Mouse (Mus musculus): Measurements from ENCODE around the gene Alox8. TPM values are rescaled to one million over a fixed set of nuclear protein-coding genes. Genes with fewer than 3 reads are reported as not detected.

Alox8 gene
- polyA plus RNA-seq, 1 experiment = 0.05 TPM

- no peaks in the 10 kb centered on the region for H3K27me3 ChIP-seq (ENCODE audit: control insufficient read depth, insufficient read depth, low read length)
Measured at GRCm38 (mm10) chr11:69230420-69230819, 32.8 kb upstream of the Alox8 start.

GRCm38 (mm10) chr11:69225715-69226114, 28.1 kb upstream of the Alox8 start:
- no peak overlapping the region for H3K27ac ChIP-seq (ENCODE audit: control insufficient read depth, insufficient read depth, low read depth, low read length)
- no peaks in the 10 kb centered on the region for H3K36me3 ChIP-seq (ENCODE audit: control insufficient read depth, insufficient read depth, low read length)
- peaks cover 2% of the 10 kb centered on the region for H3K4me1 ChIP-seq (ENCODE audit: control insufficient read depth, insufficient read depth, low read length)
- no peak overlapping the region for H3K4me3 ChIP-seq (ENCODE audit: control insufficient read depth, low read depth, low read length)
- TF ChIP-seq POLR2A (IDR thresholded peaks at IDR 0.05; ENCODE audit: control insufficient read depth, low read depth, low read length) (no peak), CTCF (IDR thresholded peaks at IDR 0.05; ENCODE audit: control insufficient read depth, insufficient read depth, insufficient replicate concordance, low read depth, low read length) (no peak)
- no peaks in the 10 kb centered on the region for H3K27me3 ChIP-seq (ENCODE audit: control insufficient read depth, insufficient read depth, low read length)

More at GRCm38 (mm10) chr11:69230420-69230819, 32.8 kb upstream of the Alox8 start:
- Histone ChIP-seq H3K27ac (ENCODE audit: control insufficient read depth, insufficient read depth, low read depth, low read length) (no peak overlapping the region), H3K36me3 (ENCODE audit: control insufficient read depth, insufficient read depth, low read length) (no peaks in the 10 kb centered on the region), H3K4me3 (ENCODE audit: control insufficient read depth, low read depth, low read length) (no peak overlapping the region), H3K4me1 (ENCODE audit: control insufficient read depth, insufficient read depth, low read length) (peaks cover 5% of the 10 kb centered on the region; the same call in 1 of the 2 replicates)
- TF ChIP-seq POLR2A (IDR thresholded peaks at IDR 0.05; ENCODE audit: control insufficient read depth, low read depth, low read length) = no peak
- no peak for TF ChIP-seq CTCF (IDR thresholded peaks at IDR 0.05; ENCODE audit: control insufficient read depth, insufficient read depth, insufficient replicate concordance, low read depth, low read length)

DNA sequence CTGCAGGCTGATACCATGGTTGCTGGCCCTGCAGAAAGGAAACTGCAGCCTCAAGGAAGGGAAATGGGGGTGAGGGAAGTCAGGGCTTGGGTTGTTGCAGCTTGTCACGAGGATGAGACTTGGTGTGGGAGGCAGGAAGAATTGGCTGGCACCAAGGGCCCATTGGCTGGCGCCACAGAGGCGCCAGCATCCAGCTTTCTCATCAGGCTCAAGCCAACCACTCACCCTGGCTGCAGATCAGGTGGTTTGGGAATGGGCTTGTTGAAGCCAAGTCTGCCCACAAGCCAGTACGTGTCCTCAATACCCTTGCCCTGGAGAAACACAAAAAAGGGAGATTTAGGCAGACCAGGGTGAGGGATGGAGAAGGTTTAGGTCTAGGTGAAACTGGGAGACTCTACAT, 25.5 kb upstream of the Alox8 start:
- Histone ChIP-seq H3K36me3 (ENCODE audit: control insufficient read depth, insufficient read depth, low read length) (no peaks in the 10 kb centered on the region), H3K27me3 (ENCODE audit: control insufficient read depth, insufficient read depth, low read length) (no peaks in the 10 kb centered on the region), H3K4me3 (ENCODE audit: control insufficient read depth, low read depth, low read length) (no peak overlapping the region), H3K4me1 (ENCODE audit: control insufficient read depth, insufficient read depth, low read length) (peaks cover 2% of the 10 kb centered on the region), H3K27ac (ENCODE audit: control insufficient read depth, insufficient read depth, low read depth, low read length) (no peak overlapping the region)
- TF ChIP-seq POLR2A (IDR thresholded peaks at IDR 0.05; ENCODE audit: control insufficient read depth, low read depth, low read length) (no peak), CTCF (IDR thresholded peaks at IDR 0.05; ENCODE audit: control insufficient read depth, insufficient read depth, insufficient replicate concordance, low read depth, low read length) (no peak)

GRCm38 (mm10) chr11:69221070-69221469, 23.4 kb upstream of the Alox8 start:
- H3K4me1 ChIP-seq (ENCODE audit: control insufficient read depth, insufficient read depth, low read length) = peaks cover 2% of the 10 kb centered on the region
- H3K27me3 ChIP-seq (ENCODE audit: control insufficient read depth, insufficient read depth, low read length) = no peaks in the 10 kb centered on the region
- TF ChIP-seq POLR2A (IDR thresholded peaks at IDR 0.05; ENCODE audit: control insufficient read depth, low read depth, low read length) (no peak), CTCF (IDR thresholded peaks at IDR 0.05; ENCODE audit: control insufficient read depth, insufficient read depth, insufficient replicate concordance, low read depth, low read length) (no peak)
- no peak overlapping the region for H3K27ac ChIP-seq (ENCODE audit: control insufficient read depth, insufficient read depth, low read depth, low read length)
- H3K36me3 ChIP-seq (ENCODE audit: control insufficient read depth, insufficient read depth, low read length) = no peaks in the 10 kb centered on the region
- H3K4me3 ChIP-seq (ENCODE audit: control insufficient read depth, low read depth, low read length) = no peak overlapping the region

GRCm38 (mm10) chr11:69218661-69219060, 21.0 kb upstream of the Alox8 start:
- Histone ChIP-seq H3K27ac (ENCODE audit: control insufficient read depth, insufficient read depth, low read depth, low read length) (no peak overlapping the region), H3K27me3 (ENCODE audit: control insufficient read depth, insufficient read depth, low read length) (no peaks in the 10 kb centered on the region), H3K4me1 (ENCODE audit: control insufficient read depth, insufficient read depth, low read length) (no peaks in the 10 kb centered on the region; the same call in 1 of the 2 replicates), H3K4me3 (ENCODE audit: control insufficient read depth, low read depth, low read length) (no peak overlapping the region), H3K36me3 (ENCODE audit: control insufficient read depth, insufficient read depth, low read length) (no peaks in the 10 kb centered on the region)
- TF ChIP-seq CTCF (IDR thresholded peaks at IDR 0.05; ENCODE audit: control insufficient read depth, insufficient read depth, insufficient replicate concordance, low read depth, low read length) (no peak), POLR2A (IDR thresholded peaks at IDR 0.05; ENCODE audit: control insufficient read depth, low read depth, low read length) (no peak)

- Histone ChIP-seq H3K4me3 (ENCODE audit: control insufficient read depth, low read depth, low read length) (no peak overlapping the region), H3K4me1 (ENCODE audit: control insufficient read depth, insufficient read depth, low read length) (no peaks in the 10 kb centered on the region), H3K27me3 (ENCODE audit: control insufficient read depth, insufficient read depth, low read length) (no peaks in the 10 kb centered on the region), H3K27ac (ENCODE audit: control insufficient read depth, insufficient read depth, low read depth, low read length) (no peak overlapping the region), H3K36me3 (ENCODE audit: control insufficient read depth, insufficient read depth, low read length) (no peaks in the 10 kb centered on the region)
- TF ChIP-seq CTCF (IDR thresholded peaks at IDR 0.05; ENCODE audit: control insufficient read depth, insufficient read depth, insufficient replicate concordance, low read depth, low read length) = no peak
- no peak for TF ChIP-seq POLR2A (IDR thresholded peaks at IDR 0.05; ENCODE audit: control insufficient read depth, low read depth, low read length)
Measured at GRCm38 (mm10) chr11:69217411-69217810, 19.8 kb upstream of the Alox8 start.

GRCm38 (mm10) chr11:69211431-69211830, 13.8 kb upstream of the Alox8 start:
- no peak overlapping the region for H3K27ac ChIP-seq (ENCODE audit: control insufficient read depth, insufficient read depth, low read depth, low read length)
- no peaks in the 10 kb centered on the region for H3K36me3 ChIP-seq (ENCODE audit: control insufficient read depth, insufficient read depth, low read length)
- H3K27me3 ChIP-seq (ENCODE audit: control insufficient read depth, insufficient read depth, low read length) = no peaks in the 10 kb centered on the region
- H3K4me3 ChIP-seq (ENCODE audit: control insufficient read depth, low read depth, low read length) = no peak overlapping the region
- TF ChIP-seq CTCF (IDR thresholded peaks at IDR 0.05; ENCODE audit: control insufficient read depth, insufficient read depth, insufficient replicate concordance, low read depth, low read length) = no peak
- no peak for TF ChIP-seq POLR2A (IDR thresholded peaks at IDR 0.05; ENCODE audit: control insufficient read depth, low read depth, low read length)
- H3K4me1 ChIP-seq (ENCODE audit: control insufficient read depth, insufficient read depth, low read length) = no peaks in the 10 kb centered on the region
